Mouse (Mus musculus) megakaryocyte-erythroid progenitor cell, adult 5-6 weeks (primary cell): ENCODE measurements around the gene Nudcd3. TPM values are rescaled to one million over a fixed set of nuclear protein-coding genes. Genes with fewer than 3 reads are reported as not detected.
"Not testable (repeated sequence)": the region's sequence is repeated elsewhere in the genome, so short reads cannot be mapped to it uniquely, and the experiment has no call there.

Experiments used
- ATAC-seq: replicated peaks from 2 replicates; pipeline ENCODE4 v1.8.0; 2016; ENCODE audit warnings: mild to moderate bottlenecking, inconsistent platforms; ENCODE audit not compliant: severe bottlenecking, poor library complexity, low FRiP score, low TSS enrichment
- total RNA-seq, 2 experiments: library from RNA; stranded (forward) in 1 of 2; stranded (reverse) in 1 of 2; fragments of 200-1000, 215-1000 nt in 1 of 2; fragments of >200 nt in 1 of 2; fragmentation: Nextera tagmentation in 1 of 2; gene quantifications; 2 replicates each; pipeline ENCODE4 v1.2.3; 2014 to 2017

Nudcd3 gene
- total RNA-seq, 2 experiments from 2014 or later: 27.6 to 39.0 TPM

GRCm38 (mm10) chr11:6138233-6138950 lies 61.8 kb downstream of the Nudcd3 start:
- no peak for ATAC-seq

DNA sequence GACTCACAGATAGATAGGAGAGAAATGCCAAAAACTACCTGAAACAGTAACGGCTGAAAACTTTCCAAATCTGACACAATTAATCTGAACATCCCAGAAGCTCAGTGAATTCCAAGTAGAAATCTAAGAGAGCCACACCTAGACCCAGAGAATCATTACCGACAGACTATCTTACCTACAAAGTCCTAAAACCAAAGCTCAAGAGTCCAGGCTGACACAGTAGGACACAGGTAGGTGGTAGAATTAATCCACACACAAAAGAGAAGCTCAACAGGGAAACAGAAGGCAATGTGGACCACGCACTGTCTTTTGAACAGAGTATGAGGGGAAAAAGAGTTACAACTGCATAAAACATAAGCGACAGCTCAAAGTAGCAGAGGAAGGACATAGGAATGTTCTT lies 67.3 kb downstream of the Nudcd3 start:
- no peak for ATAC-seq

DNA sequence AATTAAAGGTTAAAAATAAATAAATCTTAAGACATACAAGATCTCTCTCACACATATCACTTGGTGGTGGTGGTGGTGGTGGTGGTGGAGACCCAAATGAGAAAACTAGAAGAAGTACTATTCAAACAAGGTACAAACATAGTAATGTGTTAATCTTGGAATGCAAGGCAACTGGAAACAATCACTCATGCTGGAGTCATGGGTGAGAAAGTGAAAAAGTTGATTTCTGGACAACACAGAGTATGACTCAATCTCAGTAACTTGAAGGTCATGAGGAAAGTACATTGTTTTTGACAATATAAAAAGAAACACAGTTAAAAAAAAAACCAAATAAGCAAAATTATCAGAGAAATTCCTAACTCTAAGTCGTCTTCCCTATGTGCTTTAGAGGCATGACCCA lies 69.6 kb downstream of the Nudcd3 start:
- ATAC-seq: no peak

- no peak for ATAC-seq
These were observed 76.6 kb downstream of the Nudcd3 start for GRCm38 (mm10) chr11:6123605-6124120.

GRCm38 (mm10) chr11:6122631-6123030 lies 77.6 kb downstream of the Nudcd3 start:
- no peak for ATAC-seq

DNA sequence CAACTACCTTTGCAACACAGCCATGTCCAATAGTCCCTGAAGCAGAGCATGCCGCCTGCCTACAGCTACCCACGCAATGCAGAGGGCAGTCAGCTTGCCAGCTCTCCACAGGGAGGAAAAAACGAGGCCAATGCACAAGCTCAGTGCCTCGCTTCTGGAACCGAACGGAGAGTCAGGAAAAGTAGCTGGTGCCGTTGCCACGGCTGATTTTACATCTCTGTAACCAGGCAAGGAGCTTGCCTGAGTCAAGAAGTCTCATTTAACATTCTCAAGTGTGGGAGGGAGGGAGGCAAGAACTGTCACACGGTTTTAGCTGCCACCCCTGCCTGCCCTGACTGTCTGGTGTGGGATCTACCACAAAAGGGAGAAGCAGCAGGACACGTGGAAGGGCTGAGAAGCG lies 79.6 kb downstream of the Nudcd3 start:
- no peak for ATAC-seq

- ATAC-seq: no peak
These were observed 80.2 kb downstream of the Nudcd3 start for GRCm38 (mm10) chr11:6120001-6120400.

DNA sequence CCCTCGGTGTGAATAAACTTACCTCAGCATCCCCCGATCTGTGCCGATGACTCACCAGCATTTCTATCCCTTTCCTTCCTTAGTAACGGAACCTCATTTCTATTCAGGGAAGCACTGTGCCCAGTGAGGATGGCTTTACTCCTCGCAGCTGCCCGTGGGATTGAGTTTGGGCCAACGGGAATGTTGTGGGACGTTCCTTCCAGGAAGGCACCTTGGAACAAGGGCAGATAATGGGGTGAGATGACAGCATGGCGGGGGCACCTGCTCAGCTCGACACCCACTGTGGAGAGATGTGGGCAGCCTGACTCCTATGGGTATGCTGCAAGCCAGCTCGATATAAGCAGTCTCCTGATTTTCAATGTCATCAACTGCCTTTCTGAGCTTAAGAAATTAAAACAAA lies 80.9 kb downstream of the Nudcd3 start:
- ATAC-seq: no peak

DNA sequence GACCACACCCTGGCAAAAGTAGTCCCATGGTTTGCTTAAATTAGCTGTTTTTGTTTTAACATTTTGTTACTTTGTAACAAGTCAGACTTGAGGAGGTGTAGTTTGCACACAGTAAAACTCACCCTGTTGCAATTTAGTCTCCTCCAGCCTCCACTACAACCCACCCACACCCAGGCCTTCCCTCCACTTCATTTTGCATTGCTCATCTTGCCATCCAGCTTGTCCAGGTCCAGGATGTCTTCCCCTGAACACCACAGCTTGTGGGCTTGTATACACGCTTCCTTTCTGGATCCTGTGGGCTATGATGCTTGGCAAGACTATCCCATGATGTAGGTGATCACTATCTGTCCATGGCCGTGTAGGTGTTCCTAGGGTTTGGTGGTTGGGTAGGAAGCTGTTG lies 82.3 kb downstream of the Nudcd3 start:
- no peak for ATAC-seq

- no peak for ATAC-seq
These were observed 88.3 kb downstream of the Nudcd3 start for GRCm38 (mm10) chr11:6111734-6112484.

- ATAC-seq: no peak
These were observed 90.2 kb downstream of the Nudcd3 start for GRCm38 (mm10) chr11:6109990-6110389.

- ATAC-seq: no peak
These were observed 91.9 kb downstream of the Nudcd3 start for GRCm38 (mm10) chr11:6108296-6108695.

DNA sequence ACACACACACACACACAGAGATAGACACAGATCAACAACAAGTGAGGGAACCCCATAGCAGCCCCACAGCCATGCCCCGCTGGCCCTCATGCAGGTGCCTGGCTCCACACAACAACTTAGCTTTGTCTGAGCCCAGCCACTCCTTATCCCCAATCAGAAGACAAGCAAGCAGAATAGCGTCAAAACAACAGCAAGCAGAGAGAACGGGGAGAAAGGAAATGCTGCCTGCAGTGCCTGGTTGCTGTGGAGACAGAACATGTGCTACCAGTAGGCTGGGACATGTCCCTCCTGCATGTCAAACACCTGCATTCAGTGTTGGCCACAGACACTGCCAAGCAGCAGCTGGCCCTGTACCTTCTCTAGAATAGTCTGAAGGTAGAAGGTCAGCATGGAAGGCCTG lies 92.5 kb downstream of the Nudcd3 start:
- no peak for ATAC-seq

GRCm38 (mm10) chr11:6104734-6105133 lies 95.5 kb downstream of the Nudcd3 start:
- no peak for ATAC-seq

- ATAC-seq: not testable (repeated sequence)
These were observed 103.6 kb downstream of the Nudcd3 start for GRCm38 (mm10) chr11:6096637-6097036.

- ATAC-seq: no peak
These were observed 113.2 kb downstream of the Nudcd3 start for GRCm38 (mm10) chr11:6086991-6087390.

- no peak for ATAC-seq
These were observed 121.5 kb downstream of the Nudcd3 start for GRCm38 (mm10) chr11:6078737-6079136.

DNA sequence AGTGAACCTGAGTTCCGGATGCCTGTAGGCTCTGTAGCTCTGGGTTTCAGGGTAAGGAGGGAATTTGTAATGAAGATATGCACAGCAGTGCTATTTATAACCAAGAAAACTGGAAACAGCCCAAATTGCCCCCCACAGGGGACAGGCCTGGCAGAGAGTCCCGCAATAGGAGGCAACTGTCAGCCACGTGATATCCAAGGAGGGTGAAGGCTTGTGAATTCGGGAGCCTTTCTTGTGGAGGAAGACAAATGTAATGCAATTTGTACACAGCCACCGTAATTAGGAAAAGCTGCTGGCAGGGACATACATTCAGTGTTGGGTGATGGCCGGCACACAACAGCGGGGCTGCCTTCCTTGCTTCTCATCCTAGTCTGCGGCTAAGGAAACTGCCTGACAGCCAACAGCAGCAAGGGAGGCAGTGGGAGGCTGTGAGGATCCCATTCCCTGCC lies 124.6 kb downstream of the Nudcd3 start:
- ATAC-seq: no peak

DNA sequence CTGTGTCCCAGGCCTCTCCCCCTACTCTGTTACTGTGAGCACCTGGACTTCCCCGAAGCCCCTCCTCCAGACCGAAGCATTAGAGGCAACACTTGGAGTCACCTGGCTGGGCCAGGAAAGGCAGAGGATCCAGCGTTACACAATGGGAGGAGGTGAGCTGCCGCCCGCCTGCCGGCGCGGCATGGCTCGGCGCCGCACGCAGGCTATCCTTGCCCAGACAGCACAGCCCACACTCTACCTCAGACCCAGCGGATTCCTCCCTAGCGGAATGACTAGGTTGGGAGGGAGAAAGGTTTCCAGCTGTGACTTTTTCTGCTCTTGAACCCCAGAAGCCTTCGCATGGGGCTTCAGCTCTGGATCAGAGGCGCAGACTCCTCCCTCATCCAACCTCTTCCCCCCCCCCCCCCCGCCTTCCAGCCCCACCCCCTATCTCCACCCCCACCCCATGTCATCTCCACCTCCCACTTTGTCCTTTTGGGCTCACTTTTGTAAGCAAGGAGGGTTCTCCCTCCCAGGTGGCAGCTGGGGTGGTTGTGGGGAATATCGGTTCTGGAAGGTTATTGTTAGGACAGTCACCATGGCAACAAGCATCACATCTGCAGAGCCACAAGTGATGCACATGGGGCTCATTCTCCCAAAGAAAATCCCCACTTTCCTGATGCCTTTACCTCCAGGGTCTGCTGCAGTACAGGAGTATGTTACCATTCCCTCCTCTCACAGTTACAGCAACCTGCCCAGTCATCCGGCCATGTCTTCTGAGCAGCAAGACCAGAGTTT lies 131.8 kb downstream of the Nudcd3 start:
- no peak for ATAC-seq

- ATAC-seq: no peak
These were observed 133.1 kb downstream of the Nudcd3 start for GRCm38 (mm10) chr11:6067160-6067559.
